Comparison of ENCODE assay signal across 24 mouse cellular contexts in genomic region chr15:31729133-31729532, GRCm38 (mm10).
"Had no signal": no experiment of that assay in that cellular context is flagged by ENCODE, and none has a peak within 500 bp of the region (broad histone marks: within the 10 kb centered on the region; RNA-seq: fewer than 3 reads in every experiment).

No protein-coding gene starts in this region.

- H3K9me3 ChIP-seq: hindbrain, embryonic 12.5 days; intestine, embryonic 15.5 days; limb, embryonic 10.5 days had no signal

- H3K27me3 ChIP-seq: hindbrain, embryonic 12.5 days; intestine, embryonic 15.5 days; limb, embryonic 12.5 days had no signal

- DNase-seq: gastrocnemius, adult 2 months; gastrocnemius, postnatal 10 days; gastrocnemius, postnatal 25 days; heart, adult 18-20 months; heart, postnatal 10 days; heart, postnatal 4 days; kidney, adult 18-20 months; kidney, adult 8-10 months; kidney, postnatal 10 days; kidney, postnatal 25 days; kidney, postnatal 4 days; liver had no signal

- H3K27ac ChIP-seq: gastrocnemius, adult 2 months; hindbrain, embryonic 10.5 days; hindbrain, embryonic 12.5 days; hindbrain, embryonic 14.5 days; intestine, embryonic 15.5 days; layer of hippocampus, adult 2 months; left cerebral cortex, adult 2 months; limb, embryonic 10.5 days; limb, embryonic 12.5 days had no signal

- H3K4me3 ChIP-seq: gastrocnemius, adult 2 months; hindbrain, embryonic 10.5 days; hindbrain, embryonic 12.5 days; intestine, embryonic 15.5 days; layer of hippocampus, adult 2 months; left cerebral cortex, adult 2 months; limb, embryonic 10.5 days; limb, embryonic 12.5 days had no signal

- H3K36me3 ChIP-seq: hindbrain, embryonic 10.5 days; hindbrain, embryonic 12.5 days; intestine, embryonic 15.5 days; limb, embryonic 10.5 days; limb, embryonic 12.5 days had no signal

- H3K4me2 ChIP-seq: heart, embryonic 11.5 days; hindbrain, embryonic 12.5 days; hindbrain, embryonic 14.5 days; intestine, embryonic 15.5 days; limb, embryonic 12.5 days had no signal

- ATAC-seq: hindbrain, embryonic 16.5 days; inflammation-experienced regulatory T-cells, adult 6 months; intestine, embryonic 15.5 days; intestine, postnatal 0 days had no signal

- H3K9ac ChIP-seq: hindbrain, embryonic 12.5 days; hindbrain, embryonic 14.5 days; intestine, embryonic 15.5 days; limb, embryonic 12.5 days had no signal

- H3K4me1 ChIP-seq: hindbrain, embryonic 10.5 days; hindbrain, embryonic 12.5 days; intestine, embryonic 15.5 days; limb, embryonic 12.5 days had no signal
